Mouse (Mus musculus) kidney, postnatal 0 days (tissue): ENCODE data around the gene Bscl2. TPM values are rescaled to one million over a fixed set of nuclear protein-coding genes. Genes with fewer than 3 reads are reported as not detected.

Experiments used
- ATAC-seq: fragments of 200-750 bp; cut with Nextera tagmentation; replicated peaks from 2 replicates; pipeline ENCODE4 v1.8.0; 2017; ENCODE audit warnings: low read depth, moderate number of reproducible peaks, moderate TSS enrichment, moderate library complexity; ENCODE audit not compliant: low FRiP score
- DNase-seq: peaks from one replicate; pipeline ENCODE4 v3.0.0-alpha.2; 2016; ENCODE audit warnings: low spot score
- H3K27ac ChIP-seq: fragments of 300-500 bp; sonication (generic); 2 replicates; pipeline ENCODE4 v1.5.1; 2014; ENCODE audit warnings: mild to moderate bottlenecking
- H3K27me3 ChIP-seq: fragments of 300-500 bp; sonication (generic); 2 replicates; pipeline ENCODE4 v1.6.1; 2014; ENCODE audit warnings: low read length, mixed read lengths; ENCODE audit not compliant: insufficient read depth
- H3K36me3 ChIP-seq: fragments of 300-500 bp; sonication (generic); 2 replicates; pipeline ENCODE4 v1.6.1; 2014; ENCODE audit warnings: low read length, mixed read lengths; ENCODE audit not compliant: insufficient read depth
- H3K4me1 ChIP-seq: fragments of 300-500 bp; sonication (generic); replicated peaks from 2 replicates; pipeline ENCODE4 v1.6.1; 2014; ENCODE audit warnings: antibody characterized with exemption, low read length, mixed read lengths; ENCODE audit not compliant: insufficient read depth
- H3K4me2 ChIP-seq: fragments of 300-500 bp; sonication (generic); 2 replicates; pipeline ENCODE4 v1.6.1; 2014; ENCODE audit warnings: mild to moderate bottlenecking, low read length, moderate library complexity, mixed read lengths
- H3K4me3 ChIP-seq: fragments of 300-500 bp; sonication (generic); replicated peaks from 2 replicates; pipeline ENCODE4 v1.5.1; 2014; ENCODE audit warnings: low read depth, low read length
- H3K9ac ChIP-seq: fragments of 300-500 bp; sonication (generic); 2 replicates; pipeline ENCODE4 v1.6.1; 2014; ENCODE audit warnings: low read depth, low read length
- H3K9me3 ChIP-seq: fragments of 300-500 bp; sonication (generic); replicated peaks from 2 replicates; pipeline ENCODE4 v1.6.1; 2016; ENCODE audit warnings: low read length, inconsistent platforms, mixed read lengths
- CTCF ChIP-seq: IDR thresholded peaks from 2 replicates; pipeline ENCODE4 v1.5.1; 2016; ENCODE audit warnings: antibody characterized with exemption, low read depth, mild to moderate bottlenecking, moderate library complexity
- WGBS: fragments of 180-500 bp; shearing (Covaris S2); extraction: QIAGEN DNeasy Blood & Tissue Kit; methylation state at CpG from one replicate; pipeline ENCODE4 v1.1.7; 2014; 5-methylcytosine and 5-hydroxymethylcytosine counted together
- polyA plus RNA-seq: library from polyadenylated mRNA; unstranded; fragments of >200 nt; fragmentation: Nextera tagmentation; extraction: Ambion mirVana; gene quantifications from 2 replicates; pipeline ENCODE4 v1.2.1, GENCODE M21; 2015

The Bscl2 gene
- polyA plus RNA-seq = 57.0 and 60.1 TPM in 2 replicates

GRCm38 (mm10) chr19:8837251-8837791 lies at the start of gene Bscl2:
Gene Bscl2, plus strand, starts transcription at chr19:8837467.
- H3K4me2 ChIP-seq = peak within 1 kb of the TSS; percentile 96
- H3K4me3 ChIP-seq = peak within 1 kb of the TSS; percentile 60
- peaks cover 23% of the 10 kb centered on the region for H3K4me1 ChIP-seq
- ATAC-seq (peak; percentile 79), DNase-seq (peak; percentile 91)
- H3K27me3 ChIP-seq = no peaks in the 10 kb centered on the region
- under 1% methylated on average over 37 of the region's 38 CpGs for WGBS
- H3K36me3 ChIP-seq = peaks cover 23% of the 10 kb centered on the region
- TF ChIP-seq CTCF = peak; percentile 66
- H3K9me3 ChIP-seq = no peaks in the 10 kb centered on the region
- H3K9ac ChIP-seq = peak within 1 kb of the TSS; percentile 84
- peak within 1 kb of the TSS; percentile 98 for H3K27ac ChIP-seq

- H3K4me1 ChIP-seq = no peaks in the 10 kb centered on the region; the same call in 1 of the 2 replicates
- TF ChIP-seq CTCF = no peak
- ATAC-seq (no peak), DNase-seq (no peak)
- H3K9ac ChIP-seq = no peak overlapping the region
- peaks cover 5% of the 10 kb centered on the region; the same call in 1 of the 2 replicates for H3K36me3 ChIP-seq
- no peaks in the 10 kb centered on the region for H3K9me3 ChIP-seq
- H3K27me3 ChIP-seq = no peaks in the 10 kb centered on the region
- no peak overlapping the region for H3K4me3 ChIP-seq
- H3K4me2 ChIP-seq = no peak overlapping the region
- H3K27ac ChIP-seq = no peak overlapping the region
- 34% methylated on average over 3 of the region's 3 CpGs for WGBS
These were observed 48.7 kb upstream of the Bscl2 start for GRCm38 (mm10) chr19:8788521-8788920.

GRCm38 (mm10) chr19:8789171-8789570 lies 48.1 kb upstream of the Bscl2 start:
- ATAC-seq = no peak

GRCm38 (mm10) chr19:8790171-8790570 lies 47.1 kb upstream of the Bscl2 start:
- Histone ChIP-seq H3K4me1 (no peaks in the 10 kb centered on the region; the same call in 1 of the 2 replicates), H3K27me3 (no peaks in the 10 kb centered on the region), H3K27ac (no peak overlapping the region), H3K9ac (no peak overlapping the region), H3K4me2 (no peak overlapping the region), H3K36me3 (peaks cover 21% of the 10 kb centered on the region), H3K4me3 (no peak overlapping the region), H3K9me3 (no peaks in the 10 kb centered on the region)
- TF ChIP-seq CTCF = no peak
- no peak for ATAC-seq
- DNase-seq = no peak
- WGBS = 73% methylated on average over 7 of the region's 7 CpGs

More at GRCm38 (mm10) chr19:8789171-8789570, 48.1 kb upstream of the Bscl2 start:
- no peak overlapping the region for H3K27ac ChIP-seq
- H3K27me3 ChIP-seq = no peaks in the 10 kb centered on the region
- H3K4me1 ChIP-seq = no peaks in the 10 kb centered on the region; the same call in 1 of the 2 replicates
- H3K4me3 ChIP-seq = no peak overlapping the region
- no peaks in the 10 kb centered on the region for H3K9me3 ChIP-seq
- H3K36me3 ChIP-seq = peaks cover 12% of the 10 kb centered on the region
- 45% methylated on average over 1 of the region's 1 CpGs for WGBS
- no peak for DNase-seq
- H3K9ac ChIP-seq = no peak overlapping the region
- TF ChIP-seq CTCF = no peak
- H3K4me2 ChIP-seq = no peak overlapping the region

- no peaks in the 10 kb centered on the region for H3K27me3 ChIP-seq
- H3K36me3 ChIP-seq = peaks cover 20% of the 10 kb centered on the region
- peak within 1 kb of the TSS; percentile 69 for H3K9ac ChIP-seq
- no peak for TF ChIP-seq CTCF
- H3K4me3 ChIP-seq = peak within 1 kb of the TSS; percentile 56
- H3K27ac ChIP-seq = peak within 1 kb of the TSS; percentile 71
- ATAC-seq (peak; percentile 78), DNase-seq (peak; percentile 98)
- under 1% methylated on average over 25 of the region's 25 CpGs for WGBS
- no peaks in the 10 kb centered on the region for H3K9me3 ChIP-seq
- peaks cover 13% of the 10 kb centered on the region; the same call in 1 of the 2 replicates for H3K4me1 ChIP-seq
- peak within 1 kb of the TSS; percentile 61 for H3K4me2 ChIP-seq
These were observed 38.9 kb upstream of the Bscl2 start, which contains the start of gene Polr2g for GRCm38 (mm10) chr19:8798264-8798946. Gene Polr2g, minus strand, starts transcription at chr19:8798577.

- H3K4me2 ChIP-seq = peak overlapping the region; percentile 61; the same call in 1 of the 2 replicates
- ATAC-seq (no peak), DNase-seq (no peak)
- no peak overlapping the region for H3K4me3 ChIP-seq
- no peaks in the 10 kb centered on the region for H3K9me3 ChIP-seq
- peaks cover 13% of the 10 kb centered on the region; the same call in 1 of the 2 replicates for H3K4me1 ChIP-seq
- TF ChIP-seq CTCF = no peak
- H3K36me3 ChIP-seq = peaks cover 14% of the 10 kb centered on the region
- no peak overlapping the region for H3K9ac ChIP-seq
- no peak overlapping the region for H3K27ac ChIP-seq
- no peaks in the 10 kb centered on the region for H3K27me3 ChIP-seq
These were observed 38.3 kb upstream of the Bscl2 start for GRCm38 (mm10) chr19:8798947-8799315.
